Mouse (Mus musculus) heart, postnatal 14 days (tissue): ENCODE results near the gene Ring1. TPM values are rescaled to one million over a fixed set of nuclear protein-coding genes. Genes with fewer than 3 reads are reported as not detected.
"Not testable (repeated sequence)": the region's sequence is repeated elsewhere in the genome, so short reads cannot be mapped to it uniquely, and the experiment has no call there.

Source experiments
- DNase-seq, 2 experiments: peaks; one replicate each; pipeline ENCODE4 v3.0.0; 2021 to 2022
- intact Hi-C: fragments of 180-260 bp; cut with DNase I; formaldehyde crosslinking; loops from one replicate; pipeline ENCODE4 v1.15.1; 2025
- microRNA-seq, 2 experiments: library from miRNA; unstranded; fragments of <30 nt; microRNA quantifications; one replicate each; pipeline ENCODE4 v1.2.0; 2021 to 2022
- total RNA-seq, 2 experiments: library from RNA; stranded (reverse); gene quantifications; 2 replicates each; pipeline ENCODE4 v1.2.3; 2021

Ring1 gene
- total RNA-seq, 2 experiments from 2014 or later = 12.2 to 14.6 TPM

- peak; percentile 29 to 34 for DNase-seq
- intact Hi-C loops = loop anchor here (5.0 kb wide), 1 partner anchor 32 kb away; no protein-coding TSS in a partner anchor
Measured at GRCm38 (mm10) chr17:33999341-34000149, 24.9 kb downstream of the Ring1 start.

GRCm38 (mm10) chr17:33998697-33999096, 25.8 kb downstream of the Ring1 start:
- intact Hi-C loops, DNase-seq: not testable (repeated sequence)

- DNase-seq, intact Hi-C loops: not testable (repeated sequence)
Measured at GRCm38 (mm10) chr17:33997025-33997424, 27.5 kb downstream of the Ring1 start.

GRCm38 (mm10) chr17:33995651-33996050, 28.8 kb downstream of the Ring1 start:
- intact Hi-C loops = no loop called here
- no peak for DNase-seq

- intact Hi-C loops = no loop called here
- DNase-seq = no peak
Measured at GRCm38 (mm10) chr17:33994959-33995358, 29.5 kb downstream of the Ring1 start.

GRCm38 (mm10) chr17:33991788-33992664, 32.5 kb downstream of the Ring1 start:
- intact Hi-C loops = no loop called here
- DNase-seq = peak; percentile 53 to 76

- intact Hi-C loops = loop anchor here (1.0 kb wide), 1 partner anchor 14 kb away; no protein-coding TSS in a partner anchor
- DNase-seq = peak; percentile 68 to 77
Measured at GRCm38 (mm10) chr17:33982136-33982535, 42.3 kb downstream of the Ring1 start.

- DNase-seq = peak; percentile 83 to 88
- intact Hi-C loops = not testable (repeated sequence)
Measured at GRCm38 (mm10) chr17:33981192-33981909, 43.1 kb downstream of the Ring1 start.

GRCm38 (mm10) chr17:33980181-33981035, 44.1 kb downstream of the Ring1 start:
- intact Hi-C loops = no loop called here
- DNase-seq = no peak

GRCm38 (mm10) chr17:33979512-33980050, 44.9 kb downstream of the Ring1 start:
- intact Hi-C loops = no loop called here
- no peak for DNase-seq

GRCm38 (mm10) chr17:33978631-33979031, 45.8 kb downstream of the Ring1 start:
- peak; percentile 69 to 74 for DNase-seq
- intact Hi-C loops = no loop called here

- no peak for DNase-seq
- intact Hi-C loops = no loop called here
Measured at GRCm38 (mm10) chr17:33977861-33978557, 46.5 kb downstream of the Ring1 start.

- no peak for DNase-seq
- intact Hi-C loops = no loop called here
Measured at GRCm38 (mm10) chr17:33973572-33973971, 50.9 kb downstream of the Ring1 start.

- intact Hi-C loops = no loop called here
- DNase-seq = peak in 1 of 2 experiments; percentile 52
Measured at GRCm38 (mm10) chr17:33972691-33973090, 51.8 kb downstream of the Ring1 start.

Small RNAs within 50 kb of the gene (microRNA-seq; reads per million reads assigned to microRNA genes)
- gene Mir219a-1 (0 reads per million in 2 experiments), gene Mir219c (0 reads per million in 2 experiments)

Other genes with a start within 250 kb of the Ring1 start
- 10 to 100 TPM; 20.5 to 31.6 TPM for gene Angptl4, start 242.8 kb downstream of the Ring1 start, total RNA-seq
- 100 to 1,000 TPM in 1 of 2 experiments, 10 to 100 TPM in 1; 96.9 to 104 TPM for gene Kank3, start 214.2 kb downstream of the Ring1 start, total RNA-seq
- 100 to 1,000 TPM; 736 to 815 TPM for gene Rps28, start 200.1 kb downstream of the Ring1 start, total RNA-seq
- 100 to 1,000 TPM; 544 to 555 TPM for gene Ndufa7, start 200.1 kb downstream of the Ring1 start, total RNA-seq
- 10 to 100 TPM; 25.0 to 26.6 TPM for gene Cd320, start 181.6 kb downstream of the Ring1 start, total RNA-seq
- not detected for gene Gm7029, start 150.8 kb downstream of the Ring1 start, total RNA-seq
- gene Kifc1, start 134.0 kb downstream of the Ring1 start, total RNA-seq = 1 to 10 TPM; 4.1 to 5.8 TPM
- not detected for gene Platr17, start 119.5 kb downstream of the Ring1 start, total RNA-seq
- 10 to 100 TPM; 11.3 to 13.7 TPM for gene Daxx, start 115.3 kb downstream of the Ring1 start, total RNA-seq
- 100 to 1,000 TPM in 1 of 2 experiments, 10 to 100 TPM in 1; 92.8 to 100 TPM for gene Tapbp, start 108.8 kb downstream of the Ring1 start, total RNA-seq
- gene Zbtb22, start 108.8 kb downstream of the Ring1 start, total RNA-seq = 10 to 100 TPM; 16.8 to 20.3 TPM
- 10 to 100 TPM; 54.7 to 58.6 TPM for gene Rgl2, start 95.1 kb downstream of the Ring1 start, total RNA-seq
- 10 to 100 TPM; 62.7 to 73.7 TPM for gene Pfdn6, start 84.3 kb downstream of the Ring1 start, total RNA-seq
- gene Wdr46, start 84.0 kb downstream of the Ring1 start, total RNA-seq = 10 to 100 TPM; 10.4 to 11.5 TPM
- gene B3galt4, start 73.2 kb downstream of the Ring1 start, total RNA-seq = 1 to 10 TPM; 2.2 to 2.9 TPM
- gene Vps52, start 68.9 kb downstream of the Ring1 start, total RNA-seq = 10 to 100 TPM; 35.0 to 37.8 TPM
- gene Rps18, start 68.7 kb downstream of the Ring1 start, total RNA-seq = 100 to 1,000 TPM; 417 to 479 TPM
- gene H2-K1, start 24.3 kb downstream of the Ring1 start, total RNA-seq = 10 to 100 TPM; 56.5 to 61.2 TPM
- 10 to 100 TPM; 80.6 to 88.2 TPM for gene H2-Ke6, start 3.4 kb upstream of the Ring1 start, total RNA-seq
- 10 to 100 TPM; 63.2 to 63.3 TPM for gene Slc39a7, start 7.0 kb upstream of the Ring1 start, total RNA-seq
- gene Rxrb, start 7.1 kb upstream of the Ring1 start, total RNA-seq = 10 to 100 TPM; 41.9 to 44.7 TPM
- 1 to 10 TPM; 1.5 to 2.7 TPM for gene Col11a2, start 14.8 kb upstream of the Ring1 start, total RNA-seq
- gene H2-Oa, start 67.7 kb upstream of the Ring1 start, total RNA-seq = under 1 TPM; 0.33 to 0.54 TPM
- 1 to 10 TPM; 3.5 to 4.0 TPM for gene H2-DMa, start 94.9 kb upstream of the Ring1 start, total RNA-seq
- gene Brd2, start 98.0 kb upstream of the Ring1 start, total RNA-seq = 10 to 100 TPM; 93.2 to 99.4 TPM
- gene H2-DMb2, start 118.6 kb upstream of the Ring1 start, total RNA-seq = 1 to 10 TPM in 1 of 2 experiments, under 1 TPM in 1; 0.96 to 1.6 TPM
- 1 to 10 TPM; 1.4 to 1.8 TPM for gene H2-DMb1, start 128.4 kb upstream of the Ring1 start, total RNA-seq
- 1 to 10 TPM; 5.4 to 5.5 TPM for gene Tap1, start 162.9 kb upstream of the Ring1 start, total RNA-seq
- 1 to 10 TPM; 6.5 to 7.2 TPM for gene Psmb9, start 163.1 kb upstream of the Ring1 start, total RNA-seq
- 10 to 100 TPM in 1 of 2 experiments, 1 to 10 TPM in 1; 8.9 to 13.0 TPM for gene Psmb8, start 173.0 kb upstream of the Ring1 start, total RNA-seq
- 10 to 100 TPM; 18.9 to 20.7 TPM for gene Tap2, start 178.8 kb upstream of the Ring1 start, total RNA-seq
- under 1 TPM; 0.88 TPM for gene H2-Ob, start 214.2 kb upstream of the Ring1 start, total RNA-seq
- 10 to 100 TPM in 1 of 2 experiments, 1 to 10 TPM in 1; 6.6 to 12.7 TPM for gene H2-Ab1, start 233.0 kb upstream of the Ring1 start, total RNA-seq